7 mouse cellular contexts compared by ENCODE assay signal in genomic region chr10:40302140-40302985, GRCm38 (mm10). TPM values are rescaled to one million over a fixed set of nuclear protein-coding genes. Genes with fewer than 3 reads are reported as not detected.
A peak's percentile ranks its signal among the peaks of the same experiment; 100 is the strongest.
DNase-seq lines count a peak whose midpoint lies in the region; ATAC-seq lines count a peak whose summit lies in the region.

Gene Amd1 (minus strand): TSS chr10:40302186.

- H3K9ac ChIP-seq in embryonic facial prominence, embryonic 12.5 days, result peak within 1 kb of the TSS; percentile 98
- peak within 1 kb of the TSS; percentile 94 for H3K9ac ChIP-seq in limb, embryonic 11.5 days (ENCODE audit: low read length)
- H3K9ac ChIP-seq in midbrain, embryonic 14.5 days (replicated peaks; ENCODE audit: low read length), result peak within 1 kb of the TSS; percentile 84

- no peaks in the 10 kb centered on the region for H3K27me3 ChIP-seq in embryonic facial prominence, embryonic 12.5 days
- no peaks in the 10 kb centered on the region for H3K27me3 ChIP-seq in limb, embryonic 11.5 days (ENCODE audit: control insufficient read depth, insufficient read depth, low read length)
- H3K27me3 ChIP-seq in midbrain, embryonic 14.5 days (ENCODE audit: control insufficient read depth, insufficient read depth, low read length), result no peaks in the 10 kb centered on the region

- H3K9me3 ChIP-seq in embryonic facial prominence, embryonic 12.5 days, result peaks cover 4% of the 10 kb centered on the region; the same call in 1 of the 2 replicates
- peaks cover 3% of the 10 kb centered on the region; the same call in 1 of the 2 replicates for H3K9me3 ChIP-seq in limb, embryonic 11.5 days (ENCODE audit: control insufficient read depth, low read length)
- no peaks in the 10 kb centered on the region for H3K9me3 ChIP-seq in midbrain, embryonic 14.5 days (ENCODE audit: control insufficient read depth, low read length)

- peak within 1 kb of the TSS; percentile 93 for H3K27ac ChIP-seq in embryonic facial prominence, embryonic 12.5 days
- peak within 1 kb of the TSS; percentile 94 for H3K27ac ChIP-seq in limb, embryonic 11.5 days (replicated peaks; ENCODE audit: low read depth, low read length)
- peak within 1 kb of the TSS; percentile 98 for H3K27ac ChIP-seq in midbrain, embryonic 14.5 days (replicated peaks; ENCODE audit: low read depth, low read length)

- under 1% methylated on average over 55 of the region's 55 CpGs for WGBS in embryonic facial prominence, embryonic 12.5 days
- WGBS in limb, embryonic 11.5 days, result under 1% methylated on average over 55 of the region's 55 CpGs
- WGBS in midbrain, embryonic 14.5 days, result under 1% methylated on average over 55 of the region's 55 CpGs

- DNase-seq in adrenal gland, postnatal 25 days, result peak; percentile 100
- DNase-seq in heart, adult 11 months, result peak; percentile 100
- DNase-seq in kidney, adult 18-20 months, result peak; percentile 100
- DNase-seq in limb, embryonic 11.5 days (ENCODE audit: low spot score), result peak; percentile 100
- DNase-seq in midbrain, embryonic 14.5 days, result peak; percentile 100
- peak; percentile 98 to 99 for DNase-seq in spleen, adult 18-20 months

- peak within 1 kb of the TSS; percentile 98 for H3K4me3 ChIP-seq in embryonic facial prominence, embryonic 12.5 days
- peak within 1 kb of the TSS; percentile 88 for H3K4me3 ChIP-seq in limb, embryonic 11.5 days (ENCODE audit: low read depth, low read length)
- H3K4me3 ChIP-seq in midbrain, embryonic 14.5 days (replicated peaks; ENCODE audit: low read depth, low read length), result peak within 1 kb of the TSS; percentile 91

- H3K4me1 ChIP-seq in embryonic facial prominence, embryonic 12.5 days, result peaks cover 18% of the 10 kb centered on the region
- peaks cover 7% of the 10 kb centered on the region for H3K4me1 ChIP-seq in limb, embryonic 11.5 days (ENCODE audit: control insufficient read depth, insufficient read depth, low read length)
- H3K4me1 ChIP-seq in midbrain, embryonic 14.5 days (ENCODE audit: control insufficient read depth, insufficient read depth, low read length), result peaks cover 12% of the 10 kb centered on the region

- H3K4me2 ChIP-seq in embryonic facial prominence, embryonic 12.5 days (replicated peaks), result peak within 1 kb of the TSS; percentile 64
- H3K4me2 ChIP-seq in limb, embryonic 11.5 days (ENCODE audit: low read depth, severe bottlenecking), result peak within 1 kb of the TSS; percentile 74
- H3K4me2 ChIP-seq in midbrain, embryonic 14.5 days (ENCODE audit: low read length), result peak within 1 kb of the TSS; percentile 73

- H3K36me3 ChIP-seq in embryonic facial prominence, embryonic 12.5 days, result no peaks in the 10 kb centered on the region
- H3K36me3 ChIP-seq in limb, embryonic 11.5 days (ENCODE audit: control insufficient read depth, insufficient read depth, low read length), result no peaks in the 10 kb centered on the region
- no peaks in the 10 kb centered on the region for H3K36me3 ChIP-seq in midbrain, embryonic 14.5 days (ENCODE audit: control insufficient read depth, insufficient read depth, low read length)

- ATAC-seq in embryonic facial prominence, embryonic 12.5 days (ENCODE audit: insufficient number of reproducible peaks, insufficient read depth, low FRiP score, low TSS enrichment), result peak; percentile 98
- peak; percentile 98 for ATAC-seq in limb, embryonic 11.5 days (ENCODE audit: insufficient number of reproducible peaks, low FRiP score, low TSS enrichment, low read depth)
- ATAC-seq in midbrain, embryonic 14.5 days (ENCODE audit: low FRiP score, low TSS enrichment), result peak; percentile 97

RNA-seq across cellular contexts. Expression of gene Amd1, which starts in this region (rescaled TPM):
- 41.1 and 55.9 TPM in 2 replicates for total RNA-seq in adrenal gland, postnatal 25 days (2021)
- 59.2 and 65.4 TPM in 2 replicates for polyA plus RNA-seq in embryonic facial prominence, embryonic 12.5 days (2016; fragmentation: Nextera tagmentation; extraction: Ambion mirVana)
- 109 and 110 TPM in 2 replicates for polyA plus RNA-seq in limb, embryonic 11.5 days (2014; fragmentation: Nextera tagmentation; extraction: Ambion mirVana)
- polyA plus RNA-seq in midbrain, embryonic 14.5 days (2014; fragmentation: Nextera tagmentation; extraction: Ambion mirVana), result 37.4 and 46.0 TPM in 2 replicates

Comparison
In these comparisons a context has a peak if more than half of its experiments do, and no peak if none do; other contexts are left out.
1. Peak in every context shown above with its lines: DNase-seq, ATAC-seq, H3K4me3 ChIP-seq and H3K27ac ChIP-seq.